Mouse (Mus musculus): ENCODE results near the gene Raet1e. TPM values are rescaled to one million over a fixed set of nuclear protein-coding genes. Genes with fewer than 3 reads are reported as not detected.
"Not testable (repeated sequence)": the region's sequence is repeated elsewhere in the genome, so short reads cannot be mapped to it uniquely, and the experiment has no call there.

Raet1e gene
- polyA plus RNA-seq, 1 experiment from 2014 or later, result 7.9 TPM

GRCm38 (mm10) chr10:22360957-22361356 lies 202.6 kb downstream of the Raet1e start:
- not testable (repeated sequence) for H3K9ac ChIP-seq (ENCODE audit: low read depth, low read length); H3K36me3 ChIP-seq (ENCODE audit: control insufficient read depth, insufficient read depth, low read length); H3K4me1 ChIP-seq (ENCODE audit: control insufficient read depth, insufficient read depth, low read length); H3K9me3 ChIP-seq (replicated peaks; ENCODE audit: control insufficient read depth, low read length); ATAC-seq (replicated peaks; ENCODE audit: insufficient number of reproducible peaks, low FRiP score, low TSS enrichment); H3K4me2 ChIP-seq; H3K27me3 ChIP-seq (ENCODE audit: control insufficient read depth, insufficient read depth, low read length); H3K27ac ChIP-seq (ENCODE audit: low read depth, low read length); H3K4me3 ChIP-seq (ENCODE audit: low read depth, low read length)
- WGBS (ENCODE audit: insufficient replicate concordance), result 48% methylated on average over 2 of the region's 2 CpGs

- H3K4me1 ChIP-seq (ENCODE audit: control insufficient read depth, insufficient read depth, low read length); H3K9me3 ChIP-seq (replicated peaks; ENCODE audit: control insufficient read depth, low read length); H3K36me3 ChIP-seq (ENCODE audit: control insufficient read depth, insufficient read depth, low read length); H3K27ac ChIP-seq (ENCODE audit: low read depth, low read length); H3K9ac ChIP-seq (ENCODE audit: low read depth, low read length); H3K27me3 ChIP-seq (ENCODE audit: control insufficient read depth, insufficient read depth, low read length): not testable (repeated sequence)
- peak overlapping the region; percentile 31; the same call in 1 of the 2 replicates for H3K4me2 ChIP-seq
- WGBS (ENCODE audit: insufficient replicate concordance), result 2% methylated on average over 9 of the region's 15 CpGs
- ATAC-seq (replicated peaks; ENCODE audit: insufficient number of reproducible peaks, low FRiP score, low TSS enrichment), result peak; percentile 63; the same call in 1 of the 2 replicates
- peak overlapping the region; percentile 22; the same call in 1 of the 2 replicates for H3K4me3 ChIP-seq (ENCODE audit: low read depth, low read length)
Measured at GRCm38 (mm10) chr10:22361415-22362352, 203.3 kb downstream of the Raet1e start.

GRCm38 (mm10) chr10:22362466-22362865 lies 204.1 kb downstream of the Raet1e start:
- not testable (repeated sequence) for ATAC-seq (replicated peaks; ENCODE audit: insufficient number of reproducible peaks, low FRiP score, low TSS enrichment); H3K9ac ChIP-seq (ENCODE audit: low read depth, low read length); H3K4me3 ChIP-seq (ENCODE audit: low read depth, low read length); H3K27me3 ChIP-seq (ENCODE audit: control insufficient read depth, insufficient read depth, low read length); H3K4me2 ChIP-seq; H3K27ac ChIP-seq (ENCODE audit: low read depth, low read length); H3K36me3 ChIP-seq (ENCODE audit: control insufficient read depth, insufficient read depth, low read length); H3K9me3 ChIP-seq (replicated peaks; ENCODE audit: control insufficient read depth, low read length); H3K4me1 ChIP-seq (ENCODE audit: control insufficient read depth, insufficient read depth, low read length)
- WGBS (ENCODE audit: insufficient replicate concordance), result 92% methylated on average over 2 of the region's 2 CpGs

GRCm38 (mm10) chr10:22364915-22365314 lies 206.5 kb downstream of the Raet1e start:
- ATAC-seq (replicated peaks; ENCODE audit: insufficient number of reproducible peaks, low FRiP score, low TSS enrichment); H3K9me3 ChIP-seq (replicated peaks; ENCODE audit: control insufficient read depth, low read length); H3K9ac ChIP-seq (ENCODE audit: low read depth, low read length); H3K27me3 ChIP-seq (ENCODE audit: control insufficient read depth, insufficient read depth, low read length); H3K27ac ChIP-seq (ENCODE audit: low read depth, low read length); H3K4me1 ChIP-seq (ENCODE audit: control insufficient read depth, insufficient read depth, low read length); H3K4me2 ChIP-seq; H3K4me3 ChIP-seq (ENCODE audit: low read depth, low read length); H3K36me3 ChIP-seq (ENCODE audit: control insufficient read depth, insufficient read depth, low read length): not testable (repeated sequence)
- WGBS (ENCODE audit: insufficient replicate concordance), result 71% methylated on average over 2 of the region's 2 CpGs

- not testable (repeated sequence) for H3K9ac ChIP-seq (ENCODE audit: low read depth, low read length); H3K27me3 ChIP-seq (ENCODE audit: control insufficient read depth, insufficient read depth, low read length); H3K4me3 ChIP-seq (ENCODE audit: low read depth, low read length); H3K9me3 ChIP-seq (replicated peaks; ENCODE audit: control insufficient read depth, low read length); H3K27ac ChIP-seq (ENCODE audit: low read depth, low read length); ATAC-seq (replicated peaks; ENCODE audit: insufficient number of reproducible peaks, low FRiP score, low TSS enrichment); H3K36me3 ChIP-seq (ENCODE audit: control insufficient read depth, insufficient read depth, low read length); H3K4me1 ChIP-seq (ENCODE audit: control insufficient read depth, insufficient read depth, low read length)
- peak overlapping the region; percentile 38 for H3K4me2 ChIP-seq
- 2% methylated on average over 4 of the region's 10 CpGs for WGBS (ENCODE audit: insufficient replicate concordance)
Measured at GRCm38 (mm10) chr10:22381226-22381625, 222.9 kb downstream of the Raet1e start.

- H3K4me3 ChIP-seq (ENCODE audit: low read depth, low read length); ATAC-seq (replicated peaks; ENCODE audit: insufficient number of reproducible peaks, low FRiP score, low TSS enrichment); H3K9ac ChIP-seq (ENCODE audit: low read depth, low read length); H3K4me1 ChIP-seq (ENCODE audit: control insufficient read depth, insufficient read depth, low read length); H3K27ac ChIP-seq (ENCODE audit: low read depth, low read length); H3K4me2 ChIP-seq; H3K36me3 ChIP-seq (ENCODE audit: control insufficient read depth, insufficient read depth, low read length); H3K27me3 ChIP-seq (ENCODE audit: control insufficient read depth, insufficient read depth, low read length); H3K9me3 ChIP-seq (replicated peaks; ENCODE audit: control insufficient read depth, low read length): not testable (repeated sequence)
- WGBS (ENCODE audit: insufficient replicate concordance), result 87% methylated on average over 7 of the region's 7 CpGs
Measured at GRCm38 (mm10) chr10:22390146-22390545, 231.8 kb downstream of the Raet1e start.

GRCm38 (mm10) chr10:22391616-22392015 lies 233.2 kb downstream of the Raet1e start:
- H3K36me3 ChIP-seq (ENCODE audit: control insufficient read depth, insufficient read depth, low read length); H3K4me1 ChIP-seq (ENCODE audit: control insufficient read depth, insufficient read depth, low read length); H3K27ac ChIP-seq (ENCODE audit: low read depth, low read length); ATAC-seq (replicated peaks; ENCODE audit: insufficient number of reproducible peaks, low FRiP score, low TSS enrichment); H3K9me3 ChIP-seq (replicated peaks; ENCODE audit: control insufficient read depth, low read length); H3K9ac ChIP-seq (ENCODE audit: low read depth, low read length); H3K4me2 ChIP-seq; H3K4me3 ChIP-seq (ENCODE audit: low read depth, low read length); H3K27me3 ChIP-seq (ENCODE audit: control insufficient read depth, insufficient read depth, low read length): not testable (repeated sequence)
- WGBS (ENCODE audit: insufficient replicate concordance), result 83% methylated on average over 2 of the region's 5 CpGs

- H3K36me3 ChIP-seq (ENCODE audit: control insufficient read depth, insufficient read depth, low read length); ATAC-seq (replicated peaks; ENCODE audit: insufficient number of reproducible peaks, low FRiP score, low TSS enrichment); H3K4me3 ChIP-seq (ENCODE audit: low read depth, low read length); H3K4me2 ChIP-seq; H3K27me3 ChIP-seq (ENCODE audit: control insufficient read depth, insufficient read depth, low read length); H3K9ac ChIP-seq (ENCODE audit: low read depth, low read length); H3K4me1 ChIP-seq (ENCODE audit: control insufficient read depth, insufficient read depth, low read length); H3K9me3 ChIP-seq (replicated peaks; ENCODE audit: control insufficient read depth, low read length); H3K27ac ChIP-seq (ENCODE audit: low read depth, low read length): not testable (repeated sequence)
- no CpG with 5 or more reads among the region's 2 CpGs for WGBS (ENCODE audit: insufficient replicate concordance)
Measured at GRCm38 (mm10) chr10:22393028-22393824, 234.9 kb downstream of the Raet1e start.
